Mouse (Mus musculus): ENCODE measurements around the gene 4930404H24Rik. TPM values are rescaled to one million over a fixed set of nuclear protein-coding genes. Genes with fewer than 3 reads are reported as not detected.
"Not testable (repeated sequence)": the region's sequence is repeated elsewhere in the genome, so short reads cannot be mapped to it uniquely, and the experiment has no call there.

The 4930404H24Rik gene
- polyA plus RNA-seq, 2 experiments: not detected

DNA sequence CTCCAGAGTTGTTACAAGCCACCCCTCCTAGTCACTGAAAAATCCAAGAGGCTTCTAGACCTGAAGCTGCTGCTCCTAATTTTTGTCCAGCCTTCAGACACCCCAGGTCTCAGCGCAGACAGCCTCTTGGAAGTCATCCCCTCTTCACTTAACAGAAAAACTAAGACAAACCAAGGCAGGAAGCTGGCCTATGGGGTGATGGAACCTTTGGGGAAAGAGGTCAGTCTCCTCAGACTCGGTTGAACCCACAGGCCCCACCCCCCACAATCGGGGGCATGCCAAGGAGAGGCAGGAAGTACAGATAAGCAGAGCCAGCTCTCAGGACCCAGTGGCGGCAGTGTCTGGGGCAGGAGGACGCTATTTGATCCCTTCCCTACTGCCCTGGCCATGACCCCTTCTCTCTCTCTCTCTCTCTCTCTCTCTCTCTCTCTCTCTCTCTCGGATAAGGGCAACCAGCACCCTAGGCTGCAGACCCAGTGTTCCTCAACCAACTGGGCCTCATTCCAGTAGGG is 1.2 kb downstream of the 4930404H24Rik start:
- Histone ChIP-seq H3K4me1 (replicated peaks; ENCODE audit: control insufficient read depth in 2 of 2, insufficient read depth in 2 of 2, low read length in 1 of 2) (peaks cover 69 to 70% of the 10 kb centered on the region in 2 experiments), H3K9me3 (ENCODE audit: control insufficient read depth, low read length) (no peaks in the 10 kb centered on the region), H3K27ac (peak overlapping the region; percentile 96), H3K27me3 (ENCODE audit: control insufficient read depth, insufficient read depth, low read length) (no peaks in the 10 kb centered on the region), H3K4me3 (ENCODE audit: insufficient read depth in 1 of 2, low read depth in 2 of 2, low read length in 2 of 2) (peak overlapping the region in 1 of 2 experiments; percentile 64; a peak in 2 of 4 replicates), H3K36me3 (replicated peaks; ENCODE audit: control insufficient read depth, insufficient read depth, low read depth) (no peaks in the 10 kb centered on the region), H3K4me2 (ENCODE audit: low read depth) (peak overlapping the region; percentile 77), H3K9ac (replicated peaks) (peak overlapping the region; percentile 78)
- WGBS (ENCODE audit: insufficient replicate concordance): 3% methylated on average over 6 of the region's 6 CpGs
- peak; percentile 68 to 73 (median 70) for DNase-seq (ENCODE audit: low read depth in 3 of 3, low spot score in 3 of 3)
- no peak for TF ChIP-seq CTCF (IDR thresholded peaks at IDR 0.05; ENCODE audit: low read depth)
- TF ChIP-seq EP300 (IDR thresholded peaks at IDR 0.05; ENCODE audit: low read depth): peak; percentile 60
- peak; percentile 53 for ATAC-seq (ENCODE audit: insufficient read depth)

- H3K4me2 ChIP-seq (ENCODE audit: low read depth): peak overlapping the region; percentile 77
- peaks cover 69% of the 10 kb centered on the region in 2 experiments for H3K4me1 ChIP-seq (replicated peaks; ENCODE audit: control insufficient read depth in 2 of 2, insufficient read depth in 2 of 2, low read length in 1 of 2)
- H3K9me3 ChIP-seq (ENCODE audit: control insufficient read depth, low read length): no peaks in the 10 kb centered on the region
- DNase-seq (ENCODE audit: low read depth in 3 of 3, low spot score in 3 of 3) (peak in 2 of 3 experiments; percentile 22 to 47), ATAC-seq (ENCODE audit: insufficient read depth) (peak; percentile 27)
- no peaks in the 10 kb centered on the region for H3K27me3 ChIP-seq (ENCODE audit: control insufficient read depth, insufficient read depth, low read length)
- peak overlapping the region; percentile 96 for H3K27ac ChIP-seq
- peak overlapping the region; percentile 78 for H3K9ac ChIP-seq (replicated peaks)
- WGBS (ENCODE audit: insufficient replicate concordance): 8% methylated on average over 9 of the region's 9 CpGs
- peak overlapping the region in 1 of 2 experiments; percentile 64; a peak in 2 of 4 replicates for H3K4me3 ChIP-seq (ENCODE audit: insufficient read depth in 1 of 2, low read depth in 2 of 2, low read length in 2 of 2)
- TF ChIP-seq CTCF (IDR thresholded peaks at IDR 0.05; ENCODE audit: low read depth): no peak
- 0 out of 2 replicates have a peak, but pooled peaks have one; percentile 8 for TF ChIP-seq EP300 (IDR thresholded peaks at IDR 0.05; ENCODE audit: low read depth)
- no peaks in the 10 kb centered on the region for H3K36me3 ChIP-seq (replicated peaks; ENCODE audit: control insufficient read depth, insufficient read depth, low read depth)
Measured at GRCm38 (mm10) chr2:153494293-153494811, 1.8 kb downstream of the 4930404H24Rik start.

DNA sequence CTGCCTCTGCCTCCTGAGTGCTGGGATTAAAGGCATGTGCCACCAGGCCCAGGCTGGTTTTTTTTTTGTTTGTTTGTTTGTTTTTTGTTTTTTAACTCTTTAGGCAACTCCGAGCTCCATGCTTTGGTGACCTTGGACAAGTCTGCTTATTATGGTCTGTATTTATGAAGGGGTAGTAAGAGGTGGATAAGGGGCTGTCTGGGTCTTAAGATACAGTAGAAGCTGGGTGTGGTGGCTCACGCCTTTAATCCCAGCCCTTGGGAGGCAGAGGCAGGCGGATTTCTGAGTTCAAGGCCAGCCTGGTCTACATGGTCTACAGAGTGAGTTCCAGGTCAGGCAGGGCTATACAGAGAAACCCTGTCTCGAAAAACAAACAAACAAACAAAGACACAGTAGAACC is 2.8 kb downstream of the 4930404H24Rik start:
- not testable (repeated sequence) for H3K36me3 ChIP-seq (replicated peaks; ENCODE audit: control insufficient read depth, insufficient read depth, low read depth); H3K27me3 ChIP-seq (ENCODE audit: control insufficient read depth, insufficient read depth, low read length); H3K4me3 ChIP-seq (ENCODE audit: insufficient read depth in 1 of 2, low read depth in 2 of 2, low read length in 2 of 2); H3K9ac ChIP-seq (replicated peaks); H3K9me3 ChIP-seq (ENCODE audit: control insufficient read depth, low read length)
- DNase-seq (ENCODE audit: low read depth in 3 of 3, low spot score in 3 of 3) (peak in 2 of 3 experiments; percentile 56 to 62), ATAC-seq (ENCODE audit: insufficient read depth) (peak; percentile 70)
- Histone ChIP-seq H3K4me2 (ENCODE audit: low read depth) (peak overlapping the region; percentile 77), H3K4me1 (replicated peaks; ENCODE audit: control insufficient read depth in 2 of 2, insufficient read depth in 2 of 2, low read length in 1 of 2) (peaks cover 59 to 65% of the 10 kb centered on the region in 2 experiments), H3K27ac (peak overlapping the region; percentile 96)
- WGBS (ENCODE audit: insufficient replicate concordance): 20% methylated on average over 4 of the region's 4 CpGs

DNA sequence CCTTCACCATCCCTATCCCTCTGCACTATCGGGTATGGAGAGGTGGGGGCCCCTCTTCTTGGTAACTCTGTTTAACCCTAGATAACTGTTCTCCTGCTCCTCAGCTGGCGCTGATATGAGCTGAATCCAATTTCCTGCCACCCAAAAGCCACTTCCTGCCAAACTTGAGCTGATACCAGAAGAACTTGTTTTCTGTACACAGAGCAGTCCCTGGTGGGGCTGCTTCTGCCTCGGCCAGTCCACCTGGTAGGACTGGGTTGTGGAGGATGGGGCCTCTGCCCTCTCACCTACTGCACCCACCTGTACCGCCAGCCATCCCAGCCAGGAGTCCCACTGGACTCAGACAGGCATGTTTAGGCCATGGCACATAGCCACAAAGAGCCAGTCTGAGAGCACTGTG is 3.2 kb downstream of the 4930404H24Rik start:
- WGBS (ENCODE audit: insufficient replicate concordance): 2% methylated on average over 4 of the region's 4 CpGs
- no peaks in the 10 kb centered on the region for H3K27me3 ChIP-seq (ENCODE audit: control insufficient read depth, insufficient read depth, low read length)
- H3K4me1 ChIP-seq (replicated peaks; ENCODE audit: control insufficient read depth in 2 of 2, insufficient read depth in 2 of 2, low read length in 1 of 2): peaks cover 54 to 61% of the 10 kb centered on the region in 2 experiments
- TF ChIP-seq CTCF (IDR thresholded peaks at IDR 0.05; ENCODE audit: low read depth): 0 out of 2 replicates have a peak, but pooled peaks have one; percentile 5
- TF ChIP-seq EP300 (IDR thresholded peaks at IDR 0.05; ENCODE audit: low read depth): peak; percentile 89
- DNase-seq (ENCODE audit: low read depth in 3 of 3, low spot score in 3 of 3) (peak; percentile 82 to 84 (median 84)), ATAC-seq (ENCODE audit: insufficient read depth) (peak; percentile 78)
- peak overlapping the region; percentile 96 for H3K27ac ChIP-seq
- no peaks in the 10 kb centered on the region for H3K36me3 ChIP-seq (replicated peaks; ENCODE audit: control insufficient read depth, insufficient read depth, low read depth)
- H3K4me3 ChIP-seq (ENCODE audit: insufficient read depth in 1 of 2, low read depth in 2 of 2, low read length in 2 of 2): peak overlapping the region in 1 of 2 experiments; percentile 10; a peak in 1 of 4 replicates
- H3K9me3 ChIP-seq (ENCODE audit: control insufficient read depth, low read length): no peaks in the 10 kb centered on the region
- peak overlapping the region; percentile 77 for H3K4me2 ChIP-seq (ENCODE audit: low read depth)
- peak overlapping the region; percentile 58 for H3K9ac ChIP-seq (replicated peaks)

DNA sequence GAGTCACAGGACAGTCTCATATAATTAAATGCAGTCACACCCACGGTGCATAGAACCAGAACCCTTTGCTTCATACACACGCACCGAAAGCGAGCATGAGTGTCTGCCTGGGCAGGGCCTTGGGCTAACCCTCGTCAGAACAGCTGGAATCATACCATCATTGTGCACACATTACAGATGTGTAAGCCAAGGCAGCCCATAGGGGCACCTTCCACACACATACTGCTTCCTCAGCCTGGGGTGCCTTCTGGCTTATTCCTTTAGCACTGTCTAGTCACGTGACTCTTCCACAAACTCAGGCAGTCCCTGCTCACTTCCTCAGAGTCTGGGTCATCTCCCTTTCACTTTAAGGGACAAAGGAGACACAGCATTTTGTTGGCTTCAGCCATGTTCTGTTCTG is 3.7 kb downstream of the 4930404H24Rik start:
- DNase-seq (ENCODE audit: low read depth in 3 of 3, low spot score in 3 of 3) (no peak), ATAC-seq (ENCODE audit: insufficient read depth) (no peak)
- H3K4me3 ChIP-seq (ENCODE audit: insufficient read depth in 1 of 2, low read depth in 2 of 2, low read length in 2 of 2): no peak overlapping the region
- no peaks in the 10 kb centered on the region for H3K9me3 ChIP-seq (ENCODE audit: control insufficient read depth, low read length)
- H3K9ac ChIP-seq (replicated peaks): peak overlapping the region; percentile 58
- peaks cover 50 to 56% of the 10 kb centered on the region in 2 experiments for H3K4me1 ChIP-seq (replicated peaks; ENCODE audit: control insufficient read depth in 2 of 2, insufficient read depth in 2 of 2, low read length in 1 of 2)
- 38% methylated on average over 6 of the region's 6 CpGs for WGBS (ENCODE audit: insufficient replicate concordance)
- H3K27ac ChIP-seq: peak overlapping the region; percentile 96
- H3K27me3 ChIP-seq (ENCODE audit: control insufficient read depth, insufficient read depth, low read length): no peaks in the 10 kb centered on the region
- H3K4me2 ChIP-seq (ENCODE audit: low read depth): peak overlapping the region; percentile 77
- H3K36me3 ChIP-seq (replicated peaks; ENCODE audit: control insufficient read depth, insufficient read depth, low read depth): no peaks in the 10 kb centered on the region
- no peak for TF ChIP-seq CTCF (IDR thresholded peaks at IDR 0.05; ENCODE audit: low read depth)
- no peak for TF ChIP-seq EP300 (IDR thresholded peaks at IDR 0.05; ENCODE audit: low read depth)

Measured in liver, embryonic 14.5 days (tissue).